17 mouse cellular contexts compared by ENCODE assay signal in the genomic region with DNA sequence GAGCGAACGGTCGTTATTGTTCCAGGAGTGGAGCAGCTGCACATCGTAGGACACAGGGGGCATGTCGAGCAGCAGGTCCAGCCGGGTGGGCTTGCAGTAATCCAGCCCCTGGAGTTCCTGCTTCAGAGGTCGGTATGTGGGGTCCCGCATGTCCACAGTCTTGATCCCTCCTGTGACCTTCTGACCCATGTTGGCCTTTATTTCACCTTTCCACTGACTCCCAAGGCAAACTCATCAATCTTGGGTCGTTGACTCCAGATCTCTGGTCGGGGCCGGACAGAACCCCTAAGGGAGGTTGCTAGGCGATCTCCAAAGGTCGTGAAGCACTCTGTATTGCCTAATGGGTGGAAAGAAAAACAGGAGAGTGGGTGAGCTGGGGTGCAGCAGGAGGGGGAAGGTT. TPM values are rescaled to one million over a fixed set of nuclear protein-coding genes. Genes with fewer than 3 reads are reported as not detected.
DNase-seq lines count a peak whose midpoint lies in the region; ATAC-seq and TF ChIP-seq lines count a peak whose summit lies in the region.
"Had no signal": no experiment of that assay in that cellular context is flagged by ENCODE, and none has a peak within 500 bp of the region (broad histone marks: within the 10 kb centered on the region; RNA-seq: fewer than 3 reads in every experiment).

No protein-coding gene starts in this region.

- TF ChIP-seq POLR2A in testis, adult 2 months (IDR thresholded peaks at IDR 0.05; ENCODE audit: control insufficient read depth, low read depth, low read length), result no peak

- no peak overlapping the region for H3K9ac ChIP-seq in neural tube, embryonic 11.5 days (ENCODE audit: low read length)
- H3K9ac ChIP-seq: embryonic facial prominence, embryonic 12.5 days; forebrain, embryonic 12.5 days; heart, embryonic 12.5 days had no signal

- 13% methylated on average over 13 of the region's 13 CpGs for WGBS in neural tube, embryonic 11.5 days
- 62% methylated on average over 13 of the region's 13 CpGs for WGBS in forebrain, embryonic 10.5 days

- H3K27ac ChIP-seq in testis, adult 2 months (ENCODE audit: control insufficient read depth, insufficient read depth, low read depth, low read length), result no peak overlapping the region
- H3K27ac ChIP-seq in neural tube, embryonic 11.5 days (ENCODE audit: low read depth, low read length), result no peak overlapping the region
- H3K27ac ChIP-seq in forebrain, embryonic 10.5 days, result no peak overlapping the region
- H3K27ac ChIP-seq: forebrain, embryonic 12.5 days had no signal

- DNase-seq in testis, postnatal 14 days (ENCODE audit: low spot score), result no peak
- peak; percentile 54 for DNase-seq in embryo, embryonic 11 days
- DNase-seq in neural tube, embryonic 11.5 days (ENCODE audit: low spot score), result peak; percentile 41
- DNase-seq in gastrocnemius, adult 18-20 months (ENCODE audit: low spot score), result no peak
- no peak for DNase-seq in forebrain, embryonic 10.5 days (ENCODE audit: extremely low spot score, low spot score)
- DNase-seq: adrenal gland, adult 8-10 months; cerebellum, adult 11-12 months; cerebellum, adult 9-10 months; cerebellum, postnatal 25 days; gastrocnemius, postnatal 14 days had no signal

- peak overlapping the region; percentile 52 for H3K4me3 ChIP-seq in testis, adult 2 months (ENCODE audit: control insufficient read depth, low read depth, low read length)
- no peak overlapping the region for H3K4me3 ChIP-seq in neural tube, embryonic 11.5 days (ENCODE audit: low read depth, low read length)
- no peak overlapping the region for H3K4me3 ChIP-seq in forebrain, embryonic 10.5 days
- H3K4me3 ChIP-seq: embryonic facial prominence, embryonic 12.5 days; forebrain, embryonic 12.5 days; heart, embryonic 12.5 days had no signal

- TF ChIP-seq CTCF in testis, adult 2 months (IDR thresholded peaks at IDR 0.05; ENCODE audit: control insufficient read depth, insufficient read depth, insufficient replicate concordance, low read depth, low read length), result no peak

- no peaks in the 10 kb centered on the region for H3K27me3 ChIP-seq in testis, adult 2 months (ENCODE audit: control insufficient read depth, insufficient read depth, low read length)
- H3K27me3 ChIP-seq in neural tube, embryonic 11.5 days (ENCODE audit: control insufficient read depth, insufficient read depth, low read length), result no peaks in the 10 kb centered on the region
- H3K27me3 ChIP-seq in forebrain, embryonic 10.5 days (ENCODE audit: poor library complexity, severe bottlenecking), result peaks cover 10% of the 10 kb centered on the region; the same call in 1 of the 2 replicates
- H3K27me3 ChIP-seq: CH12.LX; embryonic facial prominence, embryonic 12.5 days; forebrain, embryonic 12.5 days; heart, embryonic 12.5 days had no signal

- H3K4me2 ChIP-seq in neural tube, embryonic 11.5 days (ENCODE audit: low read depth), result no peak overlapping the region
- H3K4me2 ChIP-seq: embryonic facial prominence, embryonic 12.5 days; forebrain, embryonic 12.5 days; heart, embryonic 12.5 days had no signal

- H3K4me1 ChIP-seq in testis, adult 2 months (ENCODE audit: control insufficient read depth, insufficient read depth, low read length), result peaks cover 8% of the 10 kb centered on the region
- peaks cover 18% of the 10 kb centered on the region; the same call in 1 of the 2 replicates for H3K4me1 ChIP-seq in neural tube, embryonic 11.5 days (ENCODE audit: control insufficient read depth, insufficient read depth, low read length)
- H3K4me1 ChIP-seq in forebrain, embryonic 10.5 days, result peaks cover 51% of the 10 kb centered on the region

- ATAC-seq in neural tube, embryonic 11.5 days (ENCODE audit: insufficient read depth, low FRiP score, low TSS enrichment), result no peak
- ATAC-seq: forebrain, embryonic 16.5 days; hindbrain, embryonic 16.5 days had no signal

- H3K9me3 ChIP-seq in neural tube, embryonic 11.5 days (ENCODE audit: control insufficient read depth, low read length), result no peaks in the 10 kb centered on the region
- H3K9me3 ChIP-seq in forebrain, embryonic 10.5 days, result no peaks in the 10 kb centered on the region
- H3K9me3 ChIP-seq: embryonic facial prominence, embryonic 12.5 days; forebrain, embryonic 12.5 days; heart, embryonic 12.5 days had no signal

- no peaks in the 10 kb centered on the region for H3K36me3 ChIP-seq in testis, adult 2 months (ENCODE audit: control insufficient read depth, insufficient read depth, low read length)
- peaks cover 5% of the 10 kb centered on the region for H3K36me3 ChIP-seq in neural tube, embryonic 11.5 days (ENCODE audit: control insufficient read depth, insufficient read depth, low read length)
- peaks cover 26% of the 10 kb centered on the region for H3K36me3 ChIP-seq in forebrain, embryonic 10.5 days (replicated peaks)
- H3K36me3 ChIP-seq: forebrain, embryonic 12.5 days had no signal

RNA-seq across cellular contexts. Expression of gene Spsb1, which starts 47.9 kb away (rescaled TPM):
- 71.5 and 79.1 TPM in 2 replicates for polyA plus RNA-seq in testis, adult 2 months (2012; rRNA removed)
- 25.8 and 26.9 TPM in 2 replicates for polyA plus RNA-seq in neural tube, embryonic 11.5 days (2014; fragmentation: Nextera tagmentation; extraction: Ambion mirVana)
- 1 to 10 TPM; 5.9 to 9.6 TPM for total RNA-seq in gastrocnemius, adult 18-20 months (2021)
- polyA plus RNA-seq in forebrain, embryonic 10.5 days (2016; fragmentation: Nextera tagmentation; extraction: Ambion mirVana), result 9.0 and 11.2 TPM in 2 replicates

Comparison
In these comparisons a context has a peak if more than half of its experiments do, and no peak if none do; other contexts are left out.
1. DNase-seq: peak in embryo, embryonic 11 days (single experiment) and neural tube, embryonic 11.5 days (single experiment); none in testis, postnatal 14 days (single experiment), gastrocnemius, adult 18-20 months (single experiment) and forebrain, embryonic 10.5 days (single experiment).